Mouse (Mus musculus) macrophage (primary cell): ENCODE data around the gene Ccdc69. TPM values are rescaled to one million over a fixed set of nuclear protein-coding genes. Genes with fewer than 3 reads are reported as not detected.
"Not testable (repeated sequence)": the region's sequence is repeated elsewhere in the genome, so short reads cannot be mapped to it uniquely, and the experiment has no call there.

Experiments used
- H3K27ac ChIP-seq: fragments of 350-480 bp; formaldehyde crosslinking; 2 replicates; pipeline ENCODE4 v1.9.0; 2021
- H3K36me3 ChIP-seq: fragments of 350-480 bp; formaldehyde crosslinking; 2 replicates; pipeline ENCODE4 v1.9.0; 2021; ENCODE audit errors: inconsistent target
- H3K4me3 ChIP-seq: fragments of 350-480 bp; formaldehyde crosslinking; 2 replicates; pipeline ENCODE4 v1.9.0; 2021; ENCODE audit errors: inconsistent target
- H3K79me2 ChIP-seq: fragments of 350-480 bp; formaldehyde crosslinking; 2 replicates; pipeline ENCODE4 v1.9.0; 2021; ENCODE audit errors: inconsistent target
- WGBS: methylation state at CpG from one replicate; pipeline ENCODE4 v1.1.7; 2026; ENCODE audit warnings: inconsistent platforms; ENCODE audit not compliant: missing documents; 5-methylcytosine and 5-hydroxymethylcytosine counted together
- polyA plus RNA-seq: library from polyadenylated mRNA; stranded (reverse); fragments of 250-400 nt; gene quantifications from 3 replicates; pipeline ENCODE4 v1.2.4, GENCODE M21; 2018; ENCODE audit warnings: inconsistent platforms
- total RNA-seq, 78 experiments: library from RNA; depleted of rRNA; stranded (reverse); fragments of 250-400 nt; gene quantifications; 1 replicate in 9 of 78; 2 replicates in 24 of 78; 3 replicates in 43 of 78; 4 replicates in 2 of 78; pipeline ENCODE4 v1.2.4; 2018; ENCODE audit warnings: inconsistent platforms in 56 of 78

Gene Ccdc69
- total RNA-seq (2018; cell fraction: chromatin; rRNA removed) = 1 to 10 TPM in 21 of 26 experiments, under 1 TPM in 2, not detected in 3; 0.62 to 6.1 (median 3.0) TPM
- total RNA-seq (2018; cell fraction: cytosol; rRNA removed) = 1 to 10 TPM in 25 of 26 experiments, under 1 TPM in 1; 0.43 to 5.7 (median 3.8) TPM
- 1 to 10 TPM in 21 of 26 experiments, under 1 TPM in 5; 0.40 to 6.5 (median 2.3) TPM for total RNA-seq (2018; cell fraction: nucleus; rRNA removed)
- polyA plus RNA-seq = 2.8 to 5.5 TPM (median 3.1 TPM) in 3 replicates

DNA sequence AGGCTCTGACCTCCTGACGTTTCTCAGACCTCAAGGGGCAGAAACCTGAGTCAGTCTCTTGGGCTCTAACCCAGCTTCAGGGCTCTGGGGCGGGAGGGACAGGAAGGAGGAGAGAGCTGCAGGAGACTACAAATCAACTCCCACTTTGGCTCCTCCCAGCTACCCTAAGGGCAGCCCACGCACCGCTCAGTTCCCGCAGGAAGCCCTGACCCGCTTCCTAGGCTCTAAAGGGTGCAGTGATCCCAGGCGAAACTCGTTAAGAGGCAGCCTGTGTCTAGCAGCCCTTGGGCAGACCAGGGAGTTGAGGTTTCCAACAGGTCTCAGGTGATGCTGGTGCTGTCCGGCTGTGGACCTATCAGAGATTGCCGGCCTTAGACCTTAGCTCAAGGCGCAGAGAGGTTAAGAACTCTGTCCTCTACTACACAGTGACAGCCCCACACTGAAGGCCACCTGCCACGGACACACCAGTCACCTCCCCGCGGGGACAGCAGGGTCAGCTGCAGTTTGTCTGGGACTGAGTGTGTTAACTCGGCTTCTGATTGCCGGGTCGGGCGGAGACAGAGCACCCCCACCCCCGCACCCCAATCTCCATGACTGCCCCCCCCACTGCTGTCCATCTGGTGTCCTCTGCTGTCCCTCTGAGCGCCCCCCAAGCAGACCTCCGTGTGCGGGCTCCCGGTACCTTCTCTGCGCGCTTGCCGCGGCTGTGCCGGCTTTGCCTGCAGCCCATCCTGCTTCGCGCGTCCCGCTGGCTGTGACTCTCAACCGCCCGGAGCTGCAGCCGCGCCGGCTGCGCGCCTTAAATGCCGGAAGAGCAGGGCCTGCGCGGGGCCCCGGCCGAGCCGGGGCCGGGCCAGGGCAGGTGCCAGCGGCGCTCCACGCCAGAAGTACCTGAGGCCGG, at the start of gene Ccdc69:
Gene Ccdc69, minus strand, starts transcription at position 801 of the 901 bp plus-strand sequence.
- H3K36me3 ChIP-seq = no peaks in the 10 kb centered on the region
- under 1% methylated on average over 47 of the region's 50 CpGs for WGBS
- H3K4me3 ChIP-seq = peak within 1 kb of the TSS; percentile 44
- peak within 1 kb of the TSS; percentile 63 for H3K27ac ChIP-seq
- no peaks in the 10 kb centered on the region for H3K79me2 ChIP-seq

GRCm38 (mm10) chr11:55126663-55127062, 48.7 kb upstream of the Ccdc69 start:
- no peak overlapping the region for H3K27ac ChIP-seq
- no peak overlapping the region for H3K4me3 ChIP-seq
- no peaks in the 10 kb centered on the region for H3K79me2 ChIP-seq
- H3K36me3 ChIP-seq = no peaks in the 10 kb centered on the region
- WGBS = 98% methylated on average over 3 of the region's 3 CpGs

GRCm38 (mm10) chr11:55121430-55121829, 43.5 kb upstream of the Ccdc69 start:
- no peaks in the 10 kb centered on the region for H3K36me3 ChIP-seq
- no peaks in the 10 kb centered on the region for H3K79me2 ChIP-seq
- H3K4me3 ChIP-seq = no peak overlapping the region
- H3K27ac ChIP-seq = peak overlapping the region; percentile 71
- 63% methylated on average over 1 of the region's 1 CpGs for WGBS

- WGBS = 26% methylated on average over 8 of the region's 8 CpGs
- Histone ChIP-seq H3K27ac (peak overlapping the region; percentile 71), H3K4me3 (no peak overlapping the region), H3K79me2 (no peaks in the 10 kb centered on the region), H3K36me3 (no peaks in the 10 kb centered on the region)
Observed at GRCm38 (mm10) chr11:55120821-55121271, 42.9 kb upstream of the Ccdc69 start.

DNA sequence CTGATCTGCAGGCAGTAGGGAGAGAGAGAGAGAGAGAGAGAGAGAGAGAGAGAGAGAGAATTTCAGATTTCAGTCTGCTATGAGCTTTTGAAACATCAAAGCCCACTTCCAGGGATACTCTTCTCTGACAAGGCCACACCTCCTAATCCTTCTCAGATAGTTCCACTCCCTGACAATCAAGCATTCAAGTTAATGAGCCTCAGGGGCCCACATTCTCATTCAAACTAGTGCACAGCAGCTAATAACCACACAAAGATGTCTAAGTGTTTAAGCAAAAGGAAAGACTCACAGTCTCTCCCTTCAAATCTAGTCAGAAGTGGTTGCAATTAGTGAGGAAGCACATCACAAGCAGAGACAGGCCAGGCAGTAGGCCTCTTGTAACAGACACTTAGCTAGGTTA, 42.3 kb upstream of the Ccdc69 start:
- Histone ChIP-seq H3K79me2 (no peaks in the 10 kb centered on the region), H3K27ac (peak overlapping the region; percentile 71), H3K36me3 (no peaks in the 10 kb centered on the region), H3K4me3 (no peak overlapping the region)

- Histone ChIP-seq H3K36me3 (no peaks in the 10 kb centered on the region), H3K27ac (no peak overlapping the region), H3K4me3 (no peak overlapping the region), H3K79me2 (no peaks in the 10 kb centered on the region)
- 63% methylated on average over 2 of the region's 2 CpGs for WGBS
Observed at GRCm38 (mm10) chr11:55117031-55117430, 39.1 kb upstream of the Ccdc69 start.

GRCm38 (mm10) chr11:55116004-55116403, 38.1 kb upstream of the Ccdc69 start:
- Histone ChIP-seq H3K79me2 (no peaks in the 10 kb centered on the region), H3K27ac (peak overlapping the region; percentile 13), H3K4me3 (no peak overlapping the region), H3K36me3 (no peaks in the 10 kb centered on the region)
- 43% methylated on average over 3 of the region's 3 CpGs for WGBS

DNA sequence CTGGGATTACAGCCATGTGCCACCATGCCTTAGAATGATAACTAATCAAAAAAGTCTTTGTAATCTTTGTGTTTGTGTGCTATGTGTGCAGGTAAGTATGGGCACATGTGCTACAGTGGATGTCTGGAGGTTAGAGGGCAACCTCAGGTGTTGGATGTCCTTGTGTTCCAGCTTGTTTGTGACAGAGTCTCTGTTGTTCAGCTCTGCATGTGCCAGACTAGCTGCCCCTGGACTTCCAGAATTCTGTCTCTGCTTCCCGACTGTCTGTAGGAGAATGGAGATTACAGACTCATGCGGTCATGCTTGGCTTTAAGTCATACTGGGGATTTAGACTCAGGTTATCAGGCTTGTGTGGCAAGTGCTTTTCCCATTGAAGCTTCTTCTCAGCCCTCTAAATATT, 36.4 kb upstream of the Ccdc69 start:
- no peaks in the 10 kb centered on the region for H3K79me2 ChIP-seq
- peak overlapping the region; percentile 90 for H3K27ac ChIP-seq
- no peak overlapping the region for H3K4me3 ChIP-seq
- H3K36me3 ChIP-seq = peaks cover 16% of the 10 kb centered on the region
- WGBS = 85% methylated on average over 2 of the region's 2 CpGs

DNA sequence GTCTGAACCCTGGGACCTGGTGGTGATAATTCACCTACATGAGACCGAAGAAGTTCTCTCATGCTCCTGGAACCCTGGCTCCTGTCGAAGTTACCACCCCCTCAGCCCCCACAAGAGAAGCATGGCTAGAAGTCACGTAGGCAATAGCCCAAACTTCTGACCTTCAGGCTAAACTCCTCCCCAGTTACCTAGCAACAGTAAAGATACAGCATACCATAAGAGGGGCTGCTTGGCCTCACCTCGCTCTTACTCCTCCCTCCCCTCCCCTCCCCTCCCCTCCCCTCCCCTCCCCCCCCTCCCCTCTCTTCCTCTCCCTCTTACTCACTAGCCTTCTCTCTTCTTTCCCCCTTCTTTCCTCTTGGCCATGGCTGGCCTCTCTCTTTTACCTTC, 35.9 kb upstream of the Ccdc69 start:
- H3K79me2 ChIP-seq, H3K4me3 ChIP-seq: not testable (repeated sequence)
- Histone ChIP-seq H3K36me3 (peaks cover 20% of the 10 kb centered on the region), H3K27ac (peak overlapping the region; percentile 90)
- WGBS = 17% methylated on average over 2 of the region's 4 CpGs

GRCm38 (mm10) chr11:55113209-55113860, 35.4 kb upstream of the Ccdc69 start:
- 17% methylated on average over 7 of the region's 7 CpGs for WGBS
- Histone ChIP-seq H3K79me2 (no peaks in the 10 kb centered on the region), H3K27ac (peak overlapping the region; percentile 90), H3K36me3 (peaks cover 25% of the 10 kb centered on the region), H3K4me3 (no peak overlapping the region)

DNA sequence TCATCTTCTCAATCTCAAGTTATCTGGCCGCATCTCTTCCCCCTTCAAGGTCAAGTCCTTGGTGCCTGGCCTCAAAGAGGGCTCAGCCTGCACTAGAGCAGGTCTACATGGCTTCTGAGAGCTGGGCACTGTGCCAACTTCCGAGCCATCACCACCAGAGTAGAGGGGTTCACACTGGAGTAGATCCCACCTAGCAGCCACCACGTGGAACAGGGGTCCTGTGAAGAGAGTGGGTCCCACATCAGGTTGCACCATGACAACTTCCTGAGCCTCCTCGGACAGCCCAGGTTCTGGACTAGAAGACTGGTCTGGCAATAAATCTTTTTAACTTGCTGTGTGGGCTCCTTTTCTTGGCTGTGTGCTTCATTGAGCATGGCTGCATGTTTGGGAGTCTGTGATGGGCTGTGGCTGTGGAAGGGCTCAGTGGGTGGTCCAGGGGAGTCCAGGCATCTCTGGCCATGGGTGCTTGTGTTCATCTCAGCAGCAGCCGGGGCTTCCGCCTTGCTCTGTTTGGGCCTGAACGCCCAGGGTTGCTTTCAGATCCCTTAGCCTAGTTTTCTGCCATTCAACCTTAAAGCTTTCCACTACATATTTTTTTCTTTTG, 32.7 kb upstream of the Ccdc69 start:
- 85% methylated on average over 6 of the region's 7 CpGs for WGBS
- Histone ChIP-seq H3K79me2 (no peaks in the 10 kb centered on the region), H3K36me3 (peaks cover 27% of the 10 kb centered on the region), H3K4me3 (no peak overlapping the region), H3K27ac (no peak overlapping the region)

DNA sequence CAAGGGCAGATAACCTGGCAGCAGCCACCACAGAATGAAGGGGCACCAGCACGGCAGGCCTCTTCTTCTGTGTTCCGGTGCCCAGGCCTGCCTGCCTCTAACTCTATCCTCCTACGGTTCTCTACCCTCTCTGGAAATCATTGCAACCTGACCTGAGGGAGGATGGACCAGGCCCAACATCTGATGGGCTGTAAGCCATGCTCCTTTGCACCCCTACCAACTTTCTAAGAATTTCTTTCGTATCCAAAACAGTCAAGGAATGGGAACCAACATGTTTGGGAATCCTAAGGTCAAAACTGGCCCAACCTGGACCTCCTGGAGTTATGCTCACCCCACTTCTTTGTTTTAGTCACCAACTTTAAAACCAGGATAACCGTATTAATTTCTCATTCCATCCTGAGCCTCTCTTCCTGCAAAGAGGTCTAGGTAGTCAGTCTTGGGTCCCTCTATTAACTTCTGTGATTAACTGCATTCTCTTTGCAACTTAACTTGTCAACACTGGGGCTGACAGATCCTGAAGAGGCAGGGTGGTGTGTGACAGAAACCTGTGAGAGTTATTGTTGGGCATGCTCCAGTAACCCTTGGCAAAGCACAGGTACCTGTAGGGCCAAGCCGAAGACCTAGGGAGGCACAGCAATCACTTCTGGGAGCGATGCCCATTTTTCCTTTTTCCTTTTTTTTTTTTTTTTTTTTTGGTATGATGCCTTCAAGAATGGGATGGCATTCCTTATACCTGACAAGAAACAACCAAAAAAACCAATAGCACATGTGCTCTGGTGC, 31.8 kb upstream of the Ccdc69 start:
- no peak overlapping the region for H3K27ac ChIP-seq
- peaks cover 29% of the 10 kb centered on the region for H3K36me3 ChIP-seq
- WGBS = 98% methylated on average over 6 of the region's 7 CpGs
- H3K4me3 ChIP-seq = no peak overlapping the region
- no peaks in the 10 kb centered on the region for H3K79me2 ChIP-seq

- Histone ChIP-seq H3K27ac (peak overlapping the region; percentile 34), H3K4me3 (no peak overlapping the region), H3K36me3 (peaks cover 47% of the 10 kb centered on the region), H3K79me2 (peaks cover 23% of the 10 kb centered on the region; the same call in 1 of the 2 replicates)
- WGBS = 20% methylated on average over 1 of the region's 1 CpGs
Observed at GRCm38 (mm10) chr11:55106636-55107035, 28.7 kb upstream of the Ccdc69 start.

DNA sequence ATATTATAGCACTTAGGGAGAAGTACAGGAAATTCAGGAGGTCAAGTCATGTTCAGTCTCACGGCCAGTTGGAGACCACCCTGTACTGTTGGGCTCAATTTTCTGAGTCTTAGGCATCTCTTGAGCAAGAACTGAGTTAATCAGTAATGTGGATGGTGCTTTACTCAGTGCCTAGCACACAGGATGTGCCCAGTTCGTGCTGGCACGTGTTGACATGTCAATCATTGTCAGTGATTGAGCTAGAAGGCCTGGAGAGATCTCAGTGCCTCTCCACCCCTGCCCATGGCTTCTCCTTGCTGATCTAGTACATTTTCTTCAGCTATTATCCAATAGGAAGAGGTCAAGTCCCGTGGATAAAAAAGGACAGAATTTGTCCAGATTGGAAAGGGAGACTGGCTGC, 27.5 kb upstream of the Ccdc69 start:
- Histone ChIP-seq H3K4me3 (no peak overlapping the region), H3K27ac (no peak overlapping the region), H3K36me3 (peaks cover 49% of the 10 kb centered on the region), H3K79me2 (peaks cover 35% of the 10 kb centered on the region; the same call in 1 of the 2 replicates)
- 82% methylated on average over 4 of the region's 4 CpGs for WGBS
